Mouse (Mus musculus) lung, embryonic 16.5 days (tissue): ENCODE measurements around the gene Gm49394. TPM values are rescaled to one million over a fixed set of nuclear protein-coding genes. Genes with fewer than 3 reads are reported as not detected.

ENCODE experiments used
- ATAC-seq: fragments of 200-750 bp; cut with Nextera tagmentation; 2 replicates; pipeline ENCODE4 v1.8.0; 2017; ENCODE audit warnings: low read depth, mild to moderate bottlenecking, moderate library complexity
- H3K27ac ChIP-seq: fragments of 300-500 bp; sonication (generic); 2 replicates; pipeline ENCODE4 v1.5.1; 2014; ENCODE audit warnings: mild to moderate bottlenecking, control low read depth, low read length
- H3K27me3 ChIP-seq: fragments of 300-500 bp; sonication (generic); 2 replicates; pipeline ENCODE4 v1.6.1; 2014; ENCODE audit warnings: low read depth, low read length, mixed read lengths; ENCODE audit not compliant: control insufficient read depth, insufficient read depth
- H3K36me3 ChIP-seq: fragments of 300-500 bp; sonication (generic); 2 replicates; pipeline ENCODE4 v1.6.1; 2014; ENCODE audit warnings: low read length; ENCODE audit not compliant: control insufficient read depth, insufficient read depth
- H3K4me1 ChIP-seq: fragments of 300-500 bp; sonication (generic); replicated peaks from 2 replicates; pipeline ENCODE4 v1.6.1; 2014; ENCODE audit warnings: low read length, mixed read lengths; ENCODE audit not compliant: control insufficient read depth, insufficient read depth
- H3K4me2 ChIP-seq: fragments of 300-500 bp; sonication (generic); 2 replicates; pipeline ENCODE4 v1.6.1; 2014; ENCODE audit warnings: low read depth, low read length, control low read depth
- H3K4me3 ChIP-seq: fragments of 300-500 bp; sonication (generic); 2 replicates; pipeline ENCODE4 v1.5.1; 2014; ENCODE audit warnings: mild to moderate bottlenecking, low read length, control low read depth
- H3K9ac ChIP-seq: fragments of 300-500 bp; sonication (generic); 2 replicates; pipeline ENCODE4 v1.6.1; 2014; ENCODE audit warnings: low read length, control low read depth
- H3K9me3 ChIP-seq: fragments of 300-500 bp; sonication (generic); 2 replicates; pipeline ENCODE4 v1.6.1; 2016; ENCODE audit warnings: low read length; ENCODE audit not compliant: control insufficient read depth
- WGBS: fragments of 180-500 bp; shearing (Covaris S2); extraction: QIAGEN DNeasy Blood & Tissue Kit; methylation state at CpG from one replicate; pipeline ENCODE4 v1.1.7; 2014; 5-methylcytosine and 5-hydroxymethylcytosine counted together
- polyA plus RNA-seq: library from polyadenylated mRNA; unstranded; fragments of >200 nt; fragmentation: Nextera tagmentation; extraction: Ambion mirVana; gene quantifications from 2 replicates; pipeline ENCODE4 v1.2.1, GENCODE M21; 2015

Gm49394 gene
- not detected in 2 replicates for polyA plus RNA-seq

GRCm38 (mm10) chr7:142669751-142670625, at the start of gene Gm49394:
Gene Gm49394, minus strand, starts transcription at chr7:142669942.
- peaks cover 6% of the 10 kb centered on the region; the same call in 1 of the 2 replicates for H3K36me3 ChIP-seq
- no peak within 1 kb of the TSS for H3K4me2 ChIP-seq
- no peak for ATAC-seq

GRCm38 (mm10) chr7:142714783-142715498, 45.2 kb upstream of the Gm49394 start:
- no peaks in the 10 kb centered on the region for H3K36me3 ChIP-seq
- peak overlapping the region; percentile 47 for H3K4me2 ChIP-seq
- no peaks in the 10 kb centered on the region for H3K9me3 ChIP-seq
- peak overlapping the region; percentile 52; the same call in 1 of the 2 replicates for H3K9ac ChIP-seq
- no peaks in the 10 kb centered on the region for H3K27me3 ChIP-seq
- no peaks in the 10 kb centered on the region for H3K4me1 ChIP-seq
- H3K27ac ChIP-seq = no peak overlapping the region
- WGBS = 14% methylated on average over 8 of the region's 8 CpGs
- no peak overlapping the region; the same call in 1 of the 2 replicates for H3K4me3 ChIP-seq
- ATAC-seq = 0 out of 2 replicates have a peak, but pooled peaks have one; percentile 20

More at GRCm38 (mm10) chr7:142669751-142670625, at the start of gene Gm49394:
- Histone ChIP-seq H3K9me3 (peaks cover 25% of the 10 kb centered on the region), H3K4me3 (no peak within 1 kb of the TSS), H3K27me3 (peaks cover 14% of the 10 kb centered on the region), H3K4me1 (no peaks in the 10 kb centered on the region), H3K27ac (no peak within 1 kb of the TSS), H3K9ac (no peak within 1 kb of the TSS)
- 80% methylated on average over 23 of the region's 23 CpGs for WGBS

GRCm38 (mm10) chr7:142706873-142707272, 37.1 kb upstream of the Gm49394 start:
- Histone ChIP-seq H3K9me3 (no peaks in the 10 kb centered on the region), H3K4me2 (no peak overlapping the region), H3K4me1 (0 out of 2 replicates have a peak, but pooled peaks cover 3% of the 10 kb centered on the region), H3K4me3 (no peak overlapping the region), H3K27me3 (no peaks in the 10 kb centered on the region), H3K9ac (no peak overlapping the region), H3K27ac (peak overlapping the region; percentile 77), H3K36me3 (no peaks in the 10 kb centered on the region)
- ATAC-seq = peak; percentile 89
- 59% methylated on average over 2 of the region's 2 CpGs for WGBS

- no peaks in the 10 kb centered on the region for H3K27me3 ChIP-seq
- no peak overlapping the region for H3K27ac ChIP-seq
- H3K9ac ChIP-seq = no peak overlapping the region
- 56% methylated on average over 5 of the region's 5 CpGs for WGBS
- no peaks in the 10 kb centered on the region for H3K9me3 ChIP-seq
- H3K4me2 ChIP-seq = no peak overlapping the region
- no peaks in the 10 kb centered on the region for H3K4me1 ChIP-seq
- H3K36me3 ChIP-seq = no peaks in the 10 kb centered on the region
- no peak overlapping the region for H3K4me3 ChIP-seq
- ATAC-seq = no peak
Measured at GRCm38 (mm10) chr7:142699334-142699860, 29.7 kb upstream of the Gm49394 start.

- WGBS = 84% methylated on average over 3 of the region's 3 CpGs
- no peak overlapping the region for H3K4me2 ChIP-seq
- H3K9ac ChIP-seq = no peak overlapping the region
- no peak overlapping the region for H3K4me3 ChIP-seq
- H3K9me3 ChIP-seq = no peaks in the 10 kb centered on the region
- no peaks in the 10 kb centered on the region for H3K36me3 ChIP-seq
- no peaks in the 10 kb centered on the region for H3K27me3 ChIP-seq
- no peaks in the 10 kb centered on the region for H3K4me1 ChIP-seq
- no peak overlapping the region for H3K27ac ChIP-seq
- no peak for ATAC-seq
Measured at GRCm38 (mm10) chr7:142678611-142679010, 8.9 kb upstream of the Gm49394 start.

- Histone ChIP-seq H3K9ac (no peak overlapping the region), H3K4me2 (no peak overlapping the region), H3K36me3 (no peaks in the 10 kb centered on the region), H3K27ac (no peak overlapping the region), H3K4me3 (no peak overlapping the region), H3K9me3 (peaks cover 10% of the 10 kb centered on the region; the same call in 1 of the 2 replicates), H3K27me3 (no peaks in the 10 kb centered on the region), H3K4me1 (no peaks in the 10 kb centered on the region)
- ATAC-seq = no peak; the same call in 1 of the 2 replicates
- 9% methylated on average over 3 of the region's 3 CpGs for WGBS
Measured at GRCm38 (mm10) chr7:142675644-142676043, 5.9 kb upstream of the Gm49394 start.

- Histone ChIP-seq H3K9ac (no peak overlapping the region), H3K36me3 (0 out of 2 replicates have a peak, but pooled peaks cover 3% of the 10 kb centered on the region), H3K27me3 (no peaks in the 10 kb centered on the region), H3K27ac (no peak overlapping the region), H3K4me2 (no peak overlapping the region), H3K4me3 (no peak overlapping the region), H3K4me1 (no peaks in the 10 kb centered on the region), H3K9me3 (peaks cover 13% of the 10 kb centered on the region)
- no peak for ATAC-seq
- WGBS = 69% methylated on average over 6 of the region's 6 CpGs
Measured at GRCm38 (mm10) chr7:142675141-142675540, 5.4 kb upstream of the Gm49394 start.

GRCm38 (mm10) chr7:142672120-142672519, 2.4 kb upstream of the Gm49394 start:
- Histone ChIP-seq H3K4me1 (no peaks in the 10 kb centered on the region), H3K36me3 (peaks cover 6% of the 10 kb centered on the region; the same call in 1 of the 2 replicates), H3K9ac (no peak overlapping the region), H3K27me3 (no peaks in the 10 kb centered on the region), H3K27ac (no peak overlapping the region), H3K4me2 (no peak overlapping the region), H3K4me3 (no peak overlapping the region), H3K9me3 (peaks cover 25% of the 10 kb centered on the region)
- WGBS = 12% methylated on average over 4 of the region's 4 CpGs
- peak; percentile 18; the same call in 1 of the 2 replicates for ATAC-seq

GRCm38 (mm10) chr7:142671067-142671466, 1.3 kb upstream of the Gm49394 start:
- ATAC-seq = no peak
- Histone ChIP-seq H3K27me3 (peaks cover 3% of the 10 kb centered on the region), H3K36me3 (peaks cover 6% of the 10 kb centered on the region; the same call in 1 of the 2 replicates), H3K27ac (no peak overlapping the region), H3K4me1 (no peaks in the 10 kb centered on the region), H3K9ac (no peak overlapping the region), H3K4me3 (no peak overlapping the region), H3K9me3 (peaks cover 25% of the 10 kb centered on the region), H3K4me2 (no peak overlapping the region)
- WGBS = 95% methylated on average over 1 of the region's 1 CpGs
